Mouse (Mus musculus) kidney, adult 8-10 months (tissue): ENCODE measurements around the gene Hist1h3c.
A peak's percentile ranks its signal among the peaks of the same experiment; 100 is the strongest.

Experiments used
- DNase-seq, 2 experiments: peaks; one replicate each; pipeline ENCODE4 v3.0.0; 2022

Hist1h3c gene

DNA sequence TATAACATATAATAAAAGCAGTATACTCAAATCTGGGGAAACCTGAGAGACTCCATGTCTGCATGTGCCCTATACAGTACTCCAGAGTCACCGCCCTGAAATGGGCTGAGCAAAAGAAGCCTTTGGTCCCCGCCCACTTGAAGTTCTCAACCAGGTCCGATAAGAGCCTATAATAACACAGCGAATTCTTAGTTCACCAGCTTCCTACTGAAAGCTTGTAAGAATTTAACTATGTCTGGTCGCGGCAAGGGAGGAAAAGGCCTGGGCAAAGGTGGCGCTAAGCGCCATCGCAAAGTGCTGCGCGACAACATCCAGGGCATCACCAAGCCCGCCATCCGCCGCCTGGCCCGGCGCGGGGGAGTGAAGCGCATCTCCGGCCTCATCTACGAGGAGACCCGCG is 11.4 kb upstream of the Hist1h3c start, which contains the start of gene Hist1h4b:
TSS of gene Hist1h4b (plus strand) at position 224 of the 400 bp plus-strand sequence.
- peak; percentile 89 to 92 for DNase-seq

- DNase-seq: no peak
Measured at GRCm38 (mm10) chr13:23755000-23755399, 9.6 kb upstream of the Hist1h3c start.

GRCm38 (mm10) chr13:23753314-23754078 is 8.1 kb upstream of the Hist1h3c start:
- DNase-seq: no peak

DNA sequence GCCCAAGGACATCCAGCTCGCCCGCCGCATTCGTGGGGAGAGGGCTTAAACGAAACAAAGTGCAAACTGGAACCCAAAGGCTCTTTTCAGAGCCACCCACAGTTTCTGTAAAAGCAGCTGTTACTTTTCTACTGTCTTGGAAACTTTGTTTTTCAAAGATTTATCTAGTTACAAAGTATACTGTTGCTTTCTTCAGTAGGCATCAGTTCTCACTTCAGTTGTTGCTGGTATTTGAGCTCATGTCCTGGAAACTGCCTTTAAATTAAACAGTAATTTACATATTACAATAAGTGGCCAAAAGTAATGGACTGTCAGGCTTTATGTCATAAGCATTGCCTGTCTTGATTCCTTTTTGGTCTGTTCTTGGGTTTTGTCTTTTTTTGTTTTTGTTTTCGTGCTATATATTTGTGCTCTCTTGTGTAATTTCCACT is 7.4 kb upstream of the Hist1h3c start:
- DNase-seq: no peak

- DNase-seq: peak; percentile 66 to 84
Measured at GRCm38 (mm10) chr13:23752067-23752741, 6.8 kb upstream of the Hist1h3c start, which contains the start of gene Hist1h3b. Gene Hist1h3b (plus strand): TSS chr13:23752267.

- no peak for DNase-seq
Measured at GRCm38 (mm10) chr13:23751478-23751956, 6.1 kb upstream of the Hist1h3c start.

GRCm38 (mm10) chr13:23750839-23751477 is 5.6 kb upstream of the Hist1h3c start, which contains the start of gene Hist1h2ab:
Gene Hist1h2ab (plus strand): TSS chr13:23751126.
- DNase-seq: peak in 1 of 2 experiments; percentile 32

GRCm38 (mm10) chr13:23749563-23750121 is 4.2 kb upstream of the Hist1h3c start:
- DNase-seq: no peak

GRCm38 (mm10) chr13:23747892-23748288 is 2.5 kb upstream of the Hist1h3c start:
- no peak for DNase-seq

- DNase-seq: no peak
Measured at GRCm38 (mm10) chr13:23747081-23747891, 1.9 kb upstream of the Hist1h3c start.

GRCm38 (mm10) chr13:23746201-23747080 is 1.0 kb upstream of the Hist1h3c start, which contains the start of gene Hist1h2bb:
Gene Hist1h2bb (plus strand): TSS chr13:23746734.
- DNase-seq: peak; percentile 59 to 86

DNA sequence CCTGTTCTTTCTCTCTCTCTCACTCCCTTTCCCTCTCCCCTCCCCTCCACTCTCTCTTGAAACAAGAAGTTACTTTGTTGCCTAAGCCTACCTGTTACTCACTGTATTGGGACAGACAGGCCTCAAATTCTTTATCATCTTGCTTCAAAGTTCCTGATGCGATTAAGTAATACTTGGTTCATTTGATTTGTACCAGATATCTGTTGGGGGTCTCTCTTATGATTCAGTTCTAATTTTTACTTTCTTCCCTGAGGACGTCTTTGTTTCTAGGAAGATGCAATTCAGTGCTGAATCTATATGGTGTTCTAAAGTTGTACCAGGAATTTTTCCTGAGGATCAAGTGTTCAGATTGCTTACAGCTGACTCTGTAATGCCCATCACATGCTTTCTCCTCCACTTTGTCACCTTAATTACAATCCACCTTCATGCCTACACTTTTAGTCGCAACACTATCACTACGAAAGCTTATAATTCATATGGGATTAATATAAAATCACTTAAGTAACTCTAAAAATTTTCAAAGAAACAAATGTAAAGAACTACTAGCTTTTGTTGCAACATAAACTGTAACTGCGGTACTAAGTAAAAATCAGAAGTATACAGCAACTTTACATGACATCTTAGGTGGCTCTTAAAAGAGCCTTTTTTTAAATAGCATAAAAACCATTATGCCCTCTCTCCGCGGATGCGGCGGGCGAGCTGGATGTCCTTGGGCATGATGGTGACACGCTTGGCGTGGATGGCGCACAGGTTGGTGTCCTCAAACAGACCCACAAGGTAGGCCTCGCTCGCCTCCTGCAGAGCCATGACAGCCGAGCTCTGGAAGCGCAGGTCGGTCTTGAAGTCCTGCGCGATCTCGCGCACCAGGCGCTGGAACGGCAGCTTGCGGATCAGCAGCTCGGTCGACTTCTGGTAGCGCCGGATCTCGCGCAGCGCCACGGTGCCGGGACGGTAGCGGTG is 701 bp downstream of the Hist1h3c start:
- DNase-seq: no peak

DNA sequence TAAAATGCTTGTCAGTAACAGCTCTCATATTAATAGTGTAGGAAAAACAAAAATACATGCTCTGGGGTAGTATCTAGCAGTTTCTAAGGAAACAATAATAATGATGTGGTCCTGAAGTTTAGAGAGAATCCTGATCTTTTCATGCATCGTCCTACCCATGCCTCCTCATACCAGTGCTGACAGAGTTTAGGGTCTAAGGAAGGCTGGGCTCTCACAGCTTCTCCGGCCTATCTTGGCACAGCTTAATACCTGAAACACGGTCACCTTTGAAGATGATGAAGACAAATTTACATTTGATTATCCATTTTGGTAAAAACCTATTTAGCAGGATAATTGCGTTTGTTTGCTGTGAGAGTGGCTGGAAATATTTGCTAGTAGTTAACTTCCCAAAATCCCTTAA is 1.4 kb downstream of the Hist1h3c start:
- DNase-seq: no peak

DNA sequence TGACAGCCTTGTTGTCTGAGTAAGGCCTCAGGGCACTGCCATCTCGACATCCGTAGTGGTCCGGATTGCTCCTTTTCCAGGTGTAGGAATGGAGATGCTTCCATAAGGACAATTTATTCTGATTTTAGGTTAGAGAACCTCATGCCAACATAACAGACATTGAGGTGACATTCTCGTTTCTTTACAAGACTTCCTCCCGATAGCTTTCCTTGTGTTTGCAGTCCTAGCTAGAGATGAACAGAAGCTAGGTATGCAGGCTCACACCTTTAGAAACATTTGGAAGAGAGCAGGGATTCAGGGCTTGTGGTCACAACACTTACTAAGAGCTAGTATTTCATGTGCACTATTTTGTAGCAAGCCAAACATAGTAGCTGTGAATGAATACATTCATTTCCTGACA is 2.2 kb downstream of the Hist1h3c start:
- no peak for DNase-seq

- DNase-seq: no peak
Measured at GRCm38 (mm10) chr13:23742007-23742406, 3.4 kb downstream of the Hist1h3c start.

DNA sequence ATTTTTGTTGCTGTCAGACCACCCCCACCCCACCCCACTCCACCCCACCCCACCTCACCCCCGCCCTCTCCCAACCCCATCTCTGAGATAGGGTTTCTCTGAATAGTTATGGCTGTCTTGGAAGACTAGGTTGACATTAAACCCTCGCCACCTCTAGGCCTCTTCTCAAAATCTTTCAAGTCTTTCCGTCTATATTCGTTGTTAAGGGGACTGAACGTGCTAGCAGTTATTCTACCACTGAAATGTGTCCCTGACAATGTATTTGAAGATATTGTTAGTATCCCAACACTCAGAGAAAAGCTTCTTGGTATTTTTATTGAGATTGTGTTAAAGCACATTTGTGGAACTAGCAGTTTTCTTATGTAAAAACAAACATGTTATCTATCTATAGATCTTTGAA is 4.5 kb downstream of the Hist1h3c start:
- DNase-seq: no peak

DNA sequence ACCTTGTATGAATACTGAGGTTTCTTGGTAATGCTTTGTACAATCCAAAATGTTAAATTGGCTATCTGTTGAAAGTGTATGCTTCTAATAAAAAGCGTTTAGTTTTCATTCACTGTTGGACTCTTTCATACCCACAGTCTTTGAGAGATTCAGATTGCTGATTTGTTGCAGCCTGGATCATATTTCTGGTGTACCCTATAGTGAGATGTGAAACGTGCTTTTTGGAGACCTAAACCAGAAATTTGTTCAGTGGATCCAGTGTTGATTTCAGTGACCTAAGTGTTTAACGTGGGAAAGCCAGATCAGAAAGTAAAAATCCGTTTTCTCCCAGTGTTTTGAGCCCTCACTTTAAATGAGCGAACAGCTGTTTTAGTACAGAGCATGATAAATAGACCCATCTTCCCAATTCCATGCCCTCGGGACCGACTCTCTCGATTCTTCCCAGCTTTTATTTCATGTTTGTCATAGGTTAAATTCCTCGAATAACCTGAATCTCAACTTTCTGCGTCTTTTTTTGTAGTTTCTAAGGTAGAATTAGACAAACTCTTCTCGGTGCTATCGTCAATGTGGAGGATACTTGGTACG is 5.1 kb downstream of the Hist1h3c start:
- no peak for DNase-seq

- DNase-seq: no peak
Measured at GRCm38 (mm10) chr13:23739922-23740252, 5.5 kb downstream of the Hist1h3c start.
